Mouse (Mus musculus): Measurements from ENCODE around the gene Acsl1.

Gene Acsl1

GRCm38 (mm10) chr8:46470792-46471781 lies at the start of gene Acsl1:
TSS of gene Acsl1 (plus strand) at chr8:46471037.
- ATAC-seq (ENCODE audit: insufficient number of reproducible peaks, low FRiP score, low TSS enrichment), result peak; percentile 79

DNA sequence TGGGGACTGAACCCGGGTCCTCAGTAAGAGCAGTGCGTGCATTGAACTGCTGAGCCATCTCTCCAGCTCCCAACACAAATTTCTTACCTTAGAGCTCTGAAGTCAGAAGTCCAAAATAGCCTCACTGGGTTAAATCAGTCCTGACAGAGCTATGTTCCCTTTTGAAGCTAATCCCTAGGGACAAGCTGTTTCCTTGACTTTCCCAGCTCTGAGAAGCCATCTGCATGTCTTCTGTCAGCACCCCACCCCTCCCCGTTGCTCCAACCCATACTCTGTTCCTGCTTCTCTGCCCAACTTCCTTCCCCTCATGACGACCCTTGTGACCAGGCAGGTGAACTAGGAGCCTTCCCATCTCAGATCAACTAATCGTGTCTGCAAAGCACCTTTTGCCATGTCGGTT lies 49.3 kb upstream of the Acsl1 start:
- ATAC-seq (ENCODE audit: insufficient number of reproducible peaks, low FRiP score, low TSS enrichment), result no peak

DNA sequence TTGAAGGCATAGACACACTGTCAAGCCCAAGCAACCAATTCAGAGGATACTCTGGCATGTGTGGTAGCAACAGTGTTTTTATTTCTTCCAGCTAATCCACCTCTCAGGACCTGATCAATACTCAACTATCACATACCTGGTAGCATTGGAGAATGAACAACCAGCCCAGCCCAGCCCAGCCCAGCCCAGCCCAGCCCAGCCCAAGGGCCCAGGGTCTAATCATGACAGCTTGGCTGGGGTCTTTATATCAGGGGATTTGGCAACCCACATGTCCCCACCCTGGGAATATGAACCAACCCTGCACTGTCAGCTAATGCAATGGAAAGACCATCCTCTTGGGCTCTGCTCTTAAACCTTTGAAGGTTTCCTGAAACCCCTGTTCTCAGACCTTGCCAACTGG lies 42.9 kb upstream of the Acsl1 start:
- no peak for ATAC-seq (ENCODE audit: insufficient number of reproducible peaks, low FRiP score, low TSS enrichment)

- no peak for ATAC-seq (ENCODE audit: insufficient number of reproducible peaks, low FRiP score, low TSS enrichment)
Measured at GRCm38 (mm10) chr8:46429871-46430270, 41.0 kb upstream of the Acsl1 start.

GRCm38 (mm10) chr8:46431921-46432320 lies 38.9 kb upstream of the Acsl1 start:
- ATAC-seq (ENCODE audit: insufficient number of reproducible peaks, low FRiP score, low TSS enrichment), result no peak

DNA sequence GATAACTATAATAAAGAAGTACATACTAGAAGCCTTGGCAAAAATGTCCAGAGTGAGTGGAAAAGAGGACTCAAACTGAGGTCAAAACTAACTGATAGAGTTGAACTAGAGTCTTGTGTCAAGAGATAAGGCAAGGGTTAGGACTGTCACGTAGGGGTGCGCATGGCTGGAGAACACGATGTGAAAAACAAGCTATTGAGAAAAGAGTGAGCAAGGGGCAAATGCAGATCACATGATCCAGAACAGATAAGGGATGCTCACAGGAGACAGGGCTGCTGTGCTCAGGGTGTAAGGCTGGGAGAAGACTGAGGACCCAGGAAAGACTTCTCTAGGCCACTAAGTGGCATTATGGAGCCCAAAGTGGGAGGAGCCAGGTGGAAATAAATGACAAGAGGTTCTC lies 38.3 kb upstream of the Acsl1 start:
- ATAC-seq (ENCODE audit: insufficient number of reproducible peaks, low FRiP score, low TSS enrichment), result no peak

- no peak for ATAC-seq (ENCODE audit: insufficient number of reproducible peaks, low FRiP score, low TSS enrichment)
Measured at GRCm38 (mm10) chr8:46433656-46434055, 37.2 kb upstream of the Acsl1 start.

- ATAC-seq (ENCODE audit: insufficient number of reproducible peaks, low FRiP score, low TSS enrichment), result no peak
Measured at GRCm38 (mm10) chr8:46438491-46438890, 32.3 kb upstream of the Acsl1 start.

- ATAC-seq (ENCODE audit: insufficient number of reproducible peaks, low FRiP score, low TSS enrichment), result no peak
Measured at GRCm38 (mm10) chr8:46445964-46446915, 24.6 kb upstream of the Acsl1 start.

DNA sequence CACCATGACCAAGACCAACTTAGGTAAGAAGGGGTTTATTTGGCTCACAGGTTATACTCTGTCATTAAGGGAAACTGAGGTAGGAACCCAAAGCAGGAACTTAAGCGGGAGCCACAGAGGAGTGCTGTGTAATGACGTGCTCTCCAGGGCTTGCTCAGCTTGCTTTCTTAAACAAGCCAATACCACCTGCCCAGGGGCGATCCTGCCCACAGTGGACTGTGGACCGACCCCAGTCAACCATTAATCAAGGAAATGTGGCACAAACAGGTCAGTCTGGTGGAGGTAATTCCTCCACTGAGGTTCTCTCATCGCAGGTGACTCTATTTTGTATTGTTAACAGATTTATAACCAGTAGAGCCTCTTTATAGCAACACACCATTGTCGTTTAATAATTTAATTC lies 23.5 kb upstream of the Acsl1 start:
- ATAC-seq (ENCODE audit: insufficient number of reproducible peaks, low FRiP score, low TSS enrichment), result no peak

DNA sequence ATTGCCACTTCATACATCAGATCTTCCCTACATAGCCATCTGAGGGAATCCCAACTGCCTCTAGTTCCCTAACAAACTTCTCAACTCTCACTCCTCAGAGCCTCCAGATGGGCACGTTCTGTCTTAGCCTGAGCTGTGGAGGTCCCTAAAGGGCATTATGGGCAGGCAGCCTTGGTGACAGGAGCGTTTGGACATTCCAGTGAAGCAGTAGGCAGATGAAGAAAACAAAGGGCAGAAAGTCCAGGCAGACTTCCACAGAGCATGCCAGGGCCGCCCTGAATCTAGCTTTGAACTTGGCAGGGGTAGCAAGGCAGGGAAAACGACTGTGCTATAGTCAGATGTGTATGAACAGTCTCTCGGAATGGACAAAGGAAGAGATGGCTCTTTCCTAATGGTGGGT lies 22.2 kb upstream of the Acsl1 start:
- ATAC-seq (ENCODE audit: insufficient number of reproducible peaks, low FRiP score, low TSS enrichment), result no peak

DNA sequence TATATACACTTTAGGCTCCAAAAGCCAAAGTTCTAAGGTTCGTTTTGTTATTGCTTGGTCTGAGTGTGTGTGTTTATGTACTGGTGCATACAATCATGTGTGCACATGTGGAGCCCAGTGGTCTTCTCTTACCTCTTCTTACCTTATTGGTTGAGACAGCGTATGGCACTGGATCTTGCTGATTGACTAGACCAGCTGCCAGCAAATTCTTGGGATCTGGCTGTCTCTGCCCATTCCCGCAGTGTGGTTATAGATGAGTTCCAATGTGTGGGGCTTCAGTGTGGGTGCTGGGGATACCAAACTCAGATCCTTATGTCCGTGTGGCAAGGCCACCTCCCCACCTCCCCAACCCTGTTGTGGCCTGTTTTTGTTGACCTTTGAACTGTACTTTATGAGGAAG lies 21.8 kb upstream of the Acsl1 start:
- ATAC-seq (ENCODE audit: insufficient number of reproducible peaks, low FRiP score, low TSS enrichment), result no peak

DNA sequence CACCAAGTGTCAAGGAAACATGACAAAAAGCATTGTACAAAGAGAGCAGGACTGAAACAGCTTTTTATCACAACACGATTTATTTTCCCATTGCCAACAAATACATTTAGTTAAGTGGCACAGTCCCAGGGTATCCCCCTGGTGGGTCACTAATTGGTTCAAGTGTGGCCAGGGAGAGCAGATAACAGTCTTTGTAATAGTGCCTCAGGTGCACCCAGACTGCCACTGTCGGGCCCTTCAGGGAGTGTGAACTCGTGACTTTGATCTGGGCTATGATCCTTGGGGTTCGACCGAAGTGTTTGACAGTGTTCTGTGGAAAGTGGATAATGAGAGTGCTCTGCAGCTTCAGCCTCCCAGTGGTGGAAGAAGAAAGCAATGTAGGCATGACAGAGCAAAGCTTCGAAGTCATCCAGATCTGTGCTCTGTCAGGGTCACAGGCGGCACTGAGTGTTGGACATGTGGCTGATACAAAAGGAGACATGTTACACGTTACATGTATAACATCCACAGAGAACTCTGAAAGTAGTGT lies 21.1 kb upstream of the Acsl1 start:
- no peak for ATAC-seq (ENCODE audit: insufficient number of reproducible peaks, low FRiP score, low TSS enrichment)

DNA sequence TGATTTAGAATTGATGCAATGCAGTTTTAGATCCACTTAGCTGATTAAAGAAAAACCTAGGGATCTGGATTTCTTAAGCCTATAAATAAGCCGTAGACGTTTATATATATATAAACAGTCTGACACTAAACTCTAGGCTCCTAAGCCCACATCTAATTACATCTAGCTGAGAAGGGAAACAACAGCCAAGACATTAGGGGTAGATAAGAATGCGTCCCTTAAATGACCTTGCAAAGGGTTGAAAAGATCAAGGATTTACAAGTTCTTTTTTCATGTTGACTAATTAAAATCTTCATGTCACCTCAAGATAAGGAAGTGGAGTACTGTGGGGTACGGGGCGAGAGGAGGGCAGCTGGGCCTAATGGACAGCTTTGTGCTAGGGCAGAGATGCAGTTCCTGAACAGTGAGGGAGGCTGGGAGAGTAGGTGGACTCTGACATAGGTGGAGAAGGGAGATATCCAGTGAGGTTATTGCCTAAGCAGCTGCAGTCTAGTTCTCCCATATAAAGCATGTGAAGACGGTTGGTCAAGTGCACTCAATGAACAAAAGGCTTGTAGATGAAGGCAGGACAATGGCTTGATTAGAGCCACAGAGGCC lies 12.5 kb upstream of the Acsl1 start:
- no peak for ATAC-seq (ENCODE audit: insufficient number of reproducible peaks, low FRiP score, low TSS enrichment)

DNA sequence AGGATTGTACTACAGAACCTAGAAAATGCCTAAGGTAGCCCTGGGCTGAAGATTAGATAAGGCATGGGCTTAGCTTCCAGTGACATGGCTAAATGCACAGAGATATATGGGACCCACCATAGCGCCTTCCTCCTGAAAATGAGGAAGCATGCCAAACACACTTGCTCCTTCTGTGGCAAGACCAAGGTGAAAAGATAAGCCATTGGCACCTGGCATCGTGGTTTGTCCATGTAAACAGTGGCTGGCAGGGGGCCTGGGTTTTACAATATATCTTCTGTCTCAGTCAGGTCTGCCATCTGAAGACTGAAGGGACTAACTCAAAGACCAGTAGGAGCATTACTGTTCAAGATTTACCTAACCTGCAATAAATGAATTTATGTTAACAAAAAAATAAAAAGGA lies 2.4 kb upstream of the Acsl1 start:
- no peak for ATAC-seq (ENCODE audit: insufficient number of reproducible peaks, low FRiP score, low TSS enrichment)

DNA sequence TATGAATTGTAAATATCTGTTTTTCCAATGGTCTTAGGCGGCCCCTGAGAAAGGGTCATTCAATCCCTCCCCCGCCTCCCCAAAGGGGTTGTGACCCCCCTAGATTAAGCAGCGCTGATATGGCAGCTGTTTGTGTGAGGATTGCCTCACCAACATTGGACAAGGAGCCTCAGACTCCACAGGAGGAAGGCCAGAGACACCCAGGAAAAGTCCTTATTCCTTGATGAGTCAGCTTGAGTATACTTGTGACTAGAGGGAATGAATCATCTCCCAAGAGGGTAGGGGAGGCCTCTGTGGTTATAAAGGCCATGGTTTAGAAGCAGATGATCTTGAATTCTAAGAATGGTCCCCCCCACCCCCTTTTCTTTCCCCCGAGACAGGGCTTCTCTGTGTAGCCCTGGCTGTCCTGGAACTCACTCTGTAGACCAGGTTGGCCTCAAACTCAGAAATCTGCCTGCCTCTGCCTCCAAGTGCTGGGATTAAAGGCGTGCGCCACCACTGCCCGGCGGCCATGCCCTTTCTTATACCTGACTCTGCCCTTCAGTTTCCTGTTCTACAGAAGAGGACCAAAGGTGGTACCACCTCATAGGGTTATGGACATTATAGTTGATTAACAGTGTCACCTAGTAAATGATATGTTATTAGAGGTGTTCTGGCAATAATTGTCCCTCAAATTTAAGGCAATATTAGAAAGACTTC lies 1.6 kb upstream of the Acsl1 start:
- ATAC-seq (ENCODE audit: insufficient number of reproducible peaks, low FRiP score, low TSS enrichment), result no peak

DNA sequence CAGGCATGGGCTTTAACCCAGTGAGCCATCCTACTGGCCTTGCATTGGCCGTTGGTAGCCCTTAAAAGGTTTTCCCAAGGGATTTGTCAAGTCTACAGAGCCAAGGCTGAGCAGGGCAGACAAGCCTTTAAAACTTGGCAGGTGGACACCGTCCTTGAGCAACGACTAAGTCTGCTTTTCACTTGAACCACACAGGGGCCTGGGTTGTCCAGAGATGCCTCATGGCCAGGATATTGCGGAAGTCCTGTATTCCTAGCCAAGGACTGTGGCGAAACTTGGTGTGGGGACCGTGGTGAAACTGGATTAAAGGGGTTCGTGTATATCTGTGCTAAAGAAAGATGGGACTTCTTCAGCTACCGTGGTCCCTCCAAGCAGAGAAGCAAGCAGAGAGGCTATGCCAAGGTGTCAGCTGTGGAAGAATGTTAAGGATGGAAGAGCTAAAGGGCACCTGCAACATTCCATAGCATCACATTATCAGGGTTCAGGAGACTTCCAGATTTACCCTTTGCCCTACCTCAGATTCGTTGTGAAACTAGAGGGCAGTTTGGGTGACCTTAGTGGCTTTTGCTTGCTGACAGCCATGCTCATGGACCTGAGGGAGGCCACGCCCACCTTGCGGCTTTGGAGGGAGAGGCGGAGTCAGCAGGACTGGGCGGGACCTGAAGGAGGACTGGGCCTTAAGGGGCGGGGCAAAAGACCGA lies 596 bp upstream of the Acsl1 start:
- ATAC-seq (ENCODE audit: insufficient number of reproducible peaks, low FRiP score, low TSS enrichment), result peak; percentile 78

DNA sequence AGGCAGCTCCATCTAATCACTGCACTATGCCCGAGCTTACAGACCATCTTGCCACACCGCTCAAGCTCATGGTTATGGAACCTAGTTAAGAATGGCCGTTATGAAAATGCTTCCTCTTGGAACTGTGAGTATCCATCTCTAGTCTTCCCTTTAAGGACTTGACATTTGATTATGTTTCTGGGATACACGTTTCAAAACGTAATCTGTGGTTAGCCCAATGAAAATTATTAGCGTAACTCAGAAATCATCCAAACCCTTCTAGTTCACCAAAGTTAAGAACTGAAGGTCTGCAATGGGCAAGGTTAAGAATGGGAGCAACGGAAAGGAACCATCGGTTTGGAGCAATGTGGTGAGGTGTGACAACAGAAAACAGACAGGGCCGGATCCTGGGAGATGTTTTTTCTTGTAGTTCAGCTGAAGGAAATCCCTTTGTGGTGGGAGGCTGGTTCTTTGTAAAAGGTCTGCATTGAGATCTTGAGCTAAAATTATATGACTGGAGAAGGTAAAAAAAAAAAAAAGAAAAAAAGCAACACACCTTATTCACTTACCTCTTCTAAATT lies 1.2 kb downstream of the Acsl1 start:
- ATAC-seq (ENCODE audit: insufficient number of reproducible peaks, low FRiP score, low TSS enrichment), result no peak

- no peak for ATAC-seq (ENCODE audit: insufficient number of reproducible peaks, low FRiP score, low TSS enrichment)
Measured at GRCm38 (mm10) chr8:46474120-46474519, 3.3 kb downstream of the Acsl1 start.
